Mouse (Mus musculus): ENCODE measurements around the gene Alpk3. TPM values are rescaled to one million over a fixed set of nuclear protein-coding genes. Genes with fewer than 3 reads are reported as not detected.
A peak's percentile ranks its signal among the peaks of the same experiment; 100 is the strongest.
"Not testable (repeated sequence)": the region's sequence is repeated elsewhere in the genome, so short reads cannot be mapped to it uniquely, and the experiment has no call there.

Alpk3 gene
- polyA plus RNA-seq, 1 experiment from 2014 or later, result 0.11 TPM

DNA sequence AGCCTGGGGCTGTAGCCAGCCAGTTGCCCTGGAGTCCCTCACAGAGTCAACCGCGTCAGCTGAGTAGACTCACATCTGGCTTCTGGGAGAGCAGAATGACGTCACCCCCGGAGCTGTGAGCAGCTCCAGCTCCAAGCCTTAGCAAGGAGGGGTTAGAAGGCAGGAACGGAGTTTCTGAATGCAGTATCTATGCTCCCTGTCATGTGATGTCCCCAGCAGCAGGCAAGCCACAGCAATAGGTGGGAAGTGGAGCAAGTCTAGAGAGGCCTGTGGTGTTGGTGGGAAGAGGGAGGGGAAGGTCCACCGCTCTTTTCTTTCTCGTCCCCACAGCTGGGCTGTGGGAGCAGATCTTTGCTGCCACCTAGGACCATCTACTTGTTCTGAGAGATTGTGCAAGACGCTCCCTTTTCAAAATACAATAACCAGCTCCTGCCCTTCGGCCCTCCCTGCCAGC lies 77.2 kb downstream of the Alpk3 start:
- no peak overlapping the region; the same call in 1 of the 2 replicates for H3K9ac ChIP-seq
- peaks cover 6% of the 10 kb centered on the region; the same call in 1 of the 2 replicates for H3K4me1 ChIP-seq
- peaks cover 3% of the 10 kb centered on the region; the same call in 1 of the 2 replicates for H3K27me3 ChIP-seq (replicated peaks)
- peak overlapping the region; percentile 39 for H3K4me2 ChIP-seq
- H3K36me3 ChIP-seq, result no peaks in the 10 kb centered on the region
- no peaks in the 10 kb centered on the region for H3K9me3 ChIP-seq (replicated peaks)
- H3K4me3 ChIP-seq, result no peak overlapping the region
- no peak overlapping the region for H3K27ac ChIP-seq
- WGBS (ENCODE audit: insufficient replicate concordance), result 19% methylated on average over 9 of the region's 9 CpGs
- peak; percentile 49 for ATAC-seq

DNA sequence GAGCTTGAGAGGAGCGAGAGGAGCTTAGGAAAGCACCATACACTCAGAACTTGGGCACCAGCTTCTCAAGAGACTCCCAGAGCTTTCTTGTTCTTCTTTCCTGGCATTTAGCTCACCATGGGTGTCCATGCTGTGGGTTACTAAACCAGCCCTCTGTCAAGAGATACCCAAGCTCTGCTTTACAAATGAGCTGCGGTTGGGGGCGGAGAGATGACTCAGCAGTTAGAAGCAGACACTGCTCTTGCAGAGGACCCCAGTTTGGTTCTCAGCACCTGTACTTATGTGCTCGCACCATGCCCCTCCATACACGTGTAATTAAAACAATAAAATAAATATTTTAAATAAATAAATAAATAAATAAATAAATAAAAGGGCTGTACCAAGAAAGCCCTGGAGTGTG lies 79.9 kb downstream of the Alpk3 start:
- ATAC-seq, result no peak
- WGBS (ENCODE audit: insufficient replicate concordance), result 67% methylated on average over 5 of the region's 5 CpGs
- peaks cover 6% of the 10 kb centered on the region; the same call in 1 of the 2 replicates for H3K4me1 ChIP-seq

DNA sequence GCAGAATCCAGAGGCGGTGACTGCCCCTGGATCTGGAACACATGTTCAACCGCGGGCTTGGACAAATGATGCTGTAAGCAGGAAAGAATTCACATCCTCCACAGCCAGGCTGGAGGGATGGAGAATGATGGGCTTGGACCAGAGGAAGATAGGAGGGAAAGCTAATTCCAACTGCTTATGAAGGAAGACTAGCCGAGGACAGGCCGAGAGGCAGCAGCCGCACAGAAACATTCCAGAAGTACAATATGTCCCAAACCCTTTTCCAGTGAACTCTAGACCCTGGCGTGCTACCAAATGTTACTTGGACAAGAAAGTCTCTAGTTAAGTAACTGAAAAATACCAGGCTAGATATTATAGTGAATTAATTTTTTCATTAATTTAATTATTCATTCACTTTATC lies 81.7 kb downstream of the Alpk3 start:
- H3K9me3 ChIP-seq (replicated peaks), result no peaks in the 10 kb centered on the region
- no peak for ATAC-seq
- H3K9ac ChIP-seq, result no peak overlapping the region
- H3K4me1 ChIP-seq, result peaks cover 6% of the 10 kb centered on the region; the same call in 1 of the 2 replicates
- peaks cover 8% of the 10 kb centered on the region; the same call in 1 of the 2 replicates for H3K27me3 ChIP-seq (replicated peaks)
- WGBS (ENCODE audit: insufficient replicate concordance), result 79% methylated on average over 7 of the region's 7 CpGs
- H3K27ac ChIP-seq, result no peak overlapping the region
- no peak overlapping the region for H3K4me3 ChIP-seq
- H3K36me3 ChIP-seq, result no peaks in the 10 kb centered on the region
- no peak overlapping the region for H3K4me2 ChIP-seq

More for the DNA sequence above, 79.9 kb downstream of the Alpk3 start:
- H3K9ac ChIP-seq, result no peak overlapping the region
- H3K27me3 ChIP-seq (replicated peaks), result peaks cover 8% of the 10 kb centered on the region; the same call in 1 of the 2 replicates
- no peak overlapping the region for H3K27ac ChIP-seq
- H3K36me3 ChIP-seq, result no peaks in the 10 kb centered on the region
- no peaks in the 10 kb centered on the region for H3K9me3 ChIP-seq (replicated peaks)
- no peak overlapping the region for H3K4me3 ChIP-seq
- H3K4me2 ChIP-seq, result no peak overlapping the region

DNA sequence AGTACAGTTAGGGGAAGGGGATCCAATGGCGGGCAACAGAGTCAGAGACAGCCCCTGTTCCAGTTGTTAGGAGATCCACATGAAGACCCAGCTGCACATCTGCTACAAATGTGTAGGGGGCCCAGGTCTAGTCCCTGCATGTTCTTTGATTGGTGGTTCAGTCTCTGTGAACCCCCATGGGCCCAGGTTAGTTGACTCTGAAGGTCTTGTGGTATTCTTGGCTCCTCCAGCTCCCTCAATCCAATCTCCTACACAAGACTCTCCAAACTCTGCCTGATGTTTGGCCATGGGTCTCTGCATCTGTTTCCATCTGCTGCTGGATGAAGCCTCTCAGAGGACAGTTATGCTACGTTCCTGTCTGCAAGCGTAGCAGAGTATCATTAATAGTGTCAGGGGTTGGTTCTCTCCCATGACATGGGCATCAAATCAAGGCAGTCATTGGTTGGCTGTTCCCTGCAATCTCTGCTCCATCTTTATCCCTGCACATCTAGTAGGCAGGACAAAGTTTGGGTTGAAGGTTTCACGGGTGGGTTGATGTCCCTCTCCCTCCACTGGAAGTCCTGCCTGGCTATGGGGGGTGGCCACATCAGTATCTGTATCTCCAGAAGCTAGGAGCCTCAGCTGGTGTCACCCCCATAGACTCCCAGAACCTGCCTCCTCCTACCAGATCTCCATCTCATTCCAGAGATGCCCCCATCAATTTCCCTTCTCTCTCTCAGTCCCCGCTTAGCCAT lies 82.4 kb downstream of the Alpk3 start:
- H3K4me3 ChIP-seq, result no peak overlapping the region
- ATAC-seq, result no peak
- peaks cover 8% of the 10 kb centered on the region; the same call in 1 of the 2 replicates for H3K27me3 ChIP-seq (replicated peaks)
- WGBS (ENCODE audit: insufficient replicate concordance), result 65% methylated on average over 5 of the region's 5 CpGs
- no peaks in the 10 kb centered on the region for H3K4me1 ChIP-seq
- H3K4me2 ChIP-seq, result no peak overlapping the region
- H3K36me3 ChIP-seq, result no peaks in the 10 kb centered on the region
- no peaks in the 10 kb centered on the region for H3K9me3 ChIP-seq (replicated peaks)
- H3K9ac ChIP-seq, result no peak overlapping the region
- H3K27ac ChIP-seq, result no peak overlapping the region

DNA sequence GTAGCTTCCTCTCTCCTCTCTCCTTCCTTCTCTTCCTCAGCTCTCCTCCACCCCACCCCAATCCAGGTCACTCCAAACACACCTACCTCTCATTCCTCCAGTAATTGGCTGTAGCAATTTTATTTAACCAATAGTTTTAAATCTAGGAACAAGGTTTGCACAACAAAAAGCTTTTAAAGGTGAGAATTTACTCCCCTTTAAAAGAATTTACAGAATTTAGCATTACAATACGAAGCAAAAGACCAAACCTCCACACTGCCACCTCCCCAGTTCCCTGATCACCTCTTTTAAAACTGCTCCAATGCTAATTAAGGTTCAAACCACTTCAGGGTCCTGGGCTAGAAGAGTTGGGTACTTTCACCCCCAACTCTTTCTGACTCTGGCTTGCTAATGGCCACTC lies 84.1 kb downstream of the Alpk3 start:
- no peak overlapping the region for H3K9ac ChIP-seq
- no peaks in the 10 kb centered on the region for H3K9me3 ChIP-seq (replicated peaks)
- H3K27me3 ChIP-seq (replicated peaks), result peaks cover 8% of the 10 kb centered on the region; the same call in 1 of the 2 replicates
- no peak overlapping the region for H3K27ac ChIP-seq
- no peak overlapping the region for H3K4me3 ChIP-seq
- ATAC-seq, result no peak
- WGBS (ENCODE audit: insufficient replicate concordance), result 60% methylated on average over 1 of the region's 1 CpGs
- no peaks in the 10 kb centered on the region for H3K4me1 ChIP-seq
- H3K36me3 ChIP-seq, result no peaks in the 10 kb centered on the region
- H3K4me2 ChIP-seq, result no peak overlapping the region

DNA sequence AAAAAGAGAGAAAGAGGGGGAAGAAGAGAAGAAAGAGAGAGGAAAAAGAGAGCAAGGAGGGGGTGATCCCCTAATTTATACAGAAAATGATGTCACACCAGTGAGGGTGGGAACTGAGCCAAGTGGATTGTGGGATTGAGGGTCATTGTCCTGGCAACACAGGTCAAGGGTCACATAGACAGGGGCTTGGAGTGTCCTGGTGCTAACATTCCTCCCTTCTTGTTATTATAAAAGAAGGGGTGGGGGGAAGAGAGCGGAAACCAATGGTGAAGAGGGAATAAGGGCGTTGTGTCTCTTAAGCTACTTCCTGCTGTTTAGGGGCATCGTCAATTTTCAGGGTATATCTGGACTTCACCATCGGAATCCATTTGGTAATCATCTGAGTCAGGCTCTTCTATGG lies 85.7 kb downstream of the Alpk3 start:
- H3K27ac ChIP-seq; ATAC-seq; H3K27me3 ChIP-seq (replicated peaks); H3K4me2 ChIP-seq; H3K4me3 ChIP-seq; H3K9me3 ChIP-seq (replicated peaks); H3K4me1 ChIP-seq; H3K36me3 ChIP-seq; H3K9ac ChIP-seq: not testable (repeated sequence)
- WGBS (ENCODE audit: insufficient replicate concordance), result 63% methylated on average over 4 of the region's 4 CpGs

DNA sequence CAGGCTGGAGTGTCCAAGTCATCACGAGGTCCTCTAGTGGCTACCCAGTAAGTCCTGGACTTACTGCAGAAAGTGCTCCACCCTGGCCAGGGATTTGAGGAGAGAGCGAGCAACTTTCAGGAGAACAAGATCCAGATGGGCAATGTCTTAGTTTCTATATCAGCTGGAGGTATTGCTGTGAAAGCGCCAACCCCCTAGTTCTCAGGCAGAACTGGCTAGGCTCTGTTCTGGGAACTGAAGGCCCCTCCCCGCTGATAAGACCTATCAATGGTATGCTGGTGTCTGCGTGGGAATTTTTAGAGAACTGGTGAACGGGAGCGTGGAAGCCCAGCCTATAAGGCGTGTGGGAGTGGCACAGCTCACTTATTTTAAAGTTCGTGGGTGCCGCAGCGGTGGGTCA lies 92.4 kb downstream of the Alpk3 start:
- no peaks in the 10 kb centered on the region for H3K36me3 ChIP-seq
- 40% methylated on average over 11 of the region's 11 CpGs for WGBS (ENCODE audit: insufficient replicate concordance)
- ATAC-seq, result peak; percentile 79
- no peaks in the 10 kb centered on the region; the same call in 1 of the 2 replicates for H3K27me3 ChIP-seq (replicated peaks)
- H3K9me3 ChIP-seq (replicated peaks), result peaks cover 5% of the 10 kb centered on the region; the same call in 1 of the 2 replicates
- H3K9ac ChIP-seq, result no peak overlapping the region
- H3K4me1 ChIP-seq, result peaks cover 12% of the 10 kb centered on the region
- H3K4me2 ChIP-seq, result peak overlapping the region; percentile 47
- H3K27ac ChIP-seq, result no peak overlapping the region
- H3K4me3 ChIP-seq, result no peak overlapping the region

DNA sequence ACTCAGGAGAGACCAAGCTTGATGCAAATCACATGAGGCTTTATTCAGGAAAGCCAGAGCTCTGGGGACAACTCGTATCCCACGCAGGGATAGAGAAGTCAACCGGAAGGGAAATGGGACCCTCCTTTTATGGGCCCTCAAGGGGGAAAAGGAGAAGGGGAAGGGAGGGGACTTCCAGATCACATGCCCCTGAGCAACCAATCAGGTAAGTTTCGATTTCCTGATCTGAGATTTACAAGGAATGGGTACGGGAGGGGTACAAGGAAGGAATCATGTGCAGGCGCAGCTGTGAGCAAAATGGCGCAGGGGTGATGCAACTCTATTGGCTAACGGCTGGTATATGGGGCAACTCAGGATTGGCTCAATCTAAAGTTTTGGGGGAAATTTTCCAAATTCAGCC lies 93.8 kb downstream of the Alpk3 start:
- no peaks in the 10 kb centered on the region for H3K36me3 ChIP-seq
- H3K4me1 ChIP-seq, result peaks cover 12% of the 10 kb centered on the region
- no peak overlapping the region for H3K27ac ChIP-seq
- 84% methylated on average over 8 of the region's 8 CpGs for WGBS (ENCODE audit: insufficient replicate concordance)
- no peaks in the 10 kb centered on the region for H3K27me3 ChIP-seq (replicated peaks)
- peaks cover 5% of the 10 kb centered on the region; the same call in 1 of the 2 replicates for H3K9me3 ChIP-seq (replicated peaks)
- H3K9ac ChIP-seq, result no peak overlapping the region
- no peak for ATAC-seq
- H3K4me3 ChIP-seq, result no peak overlapping the region
- no peak overlapping the region for H3K4me2 ChIP-seq

DNA sequence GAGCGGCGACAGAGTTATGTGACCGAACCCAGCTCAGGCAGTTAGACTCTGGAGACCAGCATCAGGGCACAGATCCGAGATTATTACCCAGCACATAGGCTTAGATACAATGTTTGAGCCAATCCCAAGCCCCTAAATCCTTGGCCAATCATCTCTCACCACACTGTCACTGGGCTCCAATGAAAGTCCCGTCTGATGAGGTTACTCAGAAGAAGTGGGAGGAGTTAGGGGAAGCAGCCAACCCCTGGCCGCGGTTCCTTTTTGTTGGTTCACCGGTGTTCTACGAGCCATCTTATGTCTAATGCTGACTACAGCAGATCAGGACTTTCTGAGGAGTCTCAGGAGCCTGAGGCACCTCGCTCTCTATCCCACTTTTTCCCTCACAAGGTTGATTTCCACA lies 94.9 kb downstream of the Alpk3 start:
- H3K9me3 ChIP-seq (replicated peaks), result peaks cover 5% of the 10 kb centered on the region; the same call in 1 of the 2 replicates
- no peaks in the 10 kb centered on the region for H3K36me3 ChIP-seq
- H3K4me2 ChIP-seq, result no peak overlapping the region
- H3K4me1 ChIP-seq, result peaks cover 12% of the 10 kb centered on the region
- H3K27me3 ChIP-seq (replicated peaks), result 0 out of 2 replicates have a peak, but pooled peaks cover 5% of the 10 kb centered on the region
- no peak overlapping the region for H3K4me3 ChIP-seq
- H3K9ac ChIP-seq, result no peak overlapping the region
- ATAC-seq, result no peak
- WGBS (ENCODE audit: insufficient replicate concordance), result 85% methylated on average over 10 of the region's 10 CpGs
- no peak overlapping the region for H3K27ac ChIP-seq

DNA sequence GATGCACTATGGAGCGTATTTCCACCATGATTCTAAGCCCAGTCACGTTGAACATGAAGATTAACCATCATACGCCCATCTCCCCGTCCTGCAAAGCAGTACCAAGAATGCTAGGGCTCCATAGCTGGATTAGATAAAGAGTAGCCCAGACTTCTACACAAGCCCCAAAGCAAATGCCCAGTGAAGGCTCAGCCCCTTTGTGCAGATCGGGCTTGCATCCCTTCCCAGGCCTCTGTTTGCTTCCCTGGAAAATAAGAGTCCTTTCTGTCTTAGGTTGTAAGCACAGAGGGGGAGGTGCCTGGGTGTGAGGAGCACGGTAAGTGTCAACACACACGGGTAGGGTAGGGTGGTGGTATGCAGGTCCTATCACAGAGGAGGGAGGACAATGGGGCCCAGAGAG lies 95.4 kb downstream of the Alpk3 start:
- Histone ChIP-seq H3K9me3 (replicated peaks) (peaks cover 5% of the 10 kb centered on the region; the same call in 1 of the 2 replicates), H3K4me1 (peaks cover 12% of the 10 kb centered on the region), H3K27ac (no peak overlapping the region), H3K36me3 (no peaks in the 10 kb centered on the region), H3K27me3 (replicated peaks) (0 out of 2 replicates have a peak, but pooled peaks cover 8% of the 10 kb centered on the region), H3K4me3 (no peak overlapping the region), H3K9ac (no peak overlapping the region), H3K4me2 (no peak overlapping the region)
- ATAC-seq, result no peak
- 64% methylated on average over 7 of the region's 7 CpGs for WGBS (ENCODE audit: insufficient replicate concordance)

DNA sequence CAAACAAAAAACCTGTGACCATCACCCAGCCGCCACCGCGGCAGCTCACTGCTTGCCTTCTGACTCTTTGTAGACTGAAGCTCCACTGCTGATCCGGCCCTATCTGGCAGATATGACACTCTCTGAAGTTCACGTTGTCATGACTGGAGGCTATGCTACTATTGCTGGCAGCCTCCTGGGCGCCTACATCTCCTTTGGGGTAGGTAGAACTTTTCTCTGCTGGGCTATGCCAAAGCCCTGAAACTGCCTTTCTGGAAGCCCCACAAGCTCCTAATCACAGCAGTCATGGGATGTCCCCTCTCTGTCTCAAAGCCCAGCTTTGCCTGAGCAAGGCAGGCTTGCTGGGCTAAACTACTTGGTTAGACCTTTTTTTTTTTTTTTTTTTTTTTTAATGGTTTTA lies 95.9 kb downstream of the Alpk3 start:
- Histone ChIP-seq H3K9ac (no peak overlapping the region), H3K4me2 (no peak overlapping the region), H3K27ac (no peak overlapping the region), H3K9me3 (replicated peaks) (peaks cover 5% of the 10 kb centered on the region; the same call in 1 of the 2 replicates), H3K4me1 (peaks cover 12% of the 10 kb centered on the region), H3K36me3 (no peaks in the 10 kb centered on the region), H3K4me3 (no peak overlapping the region), H3K27me3 (replicated peaks) (0 out of 2 replicates have a peak, but pooled peaks cover 8% of the 10 kb centered on the region)
- ATAC-seq, result no peak
- 71% methylated on average over 6 of the region's 6 CpGs for WGBS (ENCODE audit: insufficient replicate concordance)

DNA sequence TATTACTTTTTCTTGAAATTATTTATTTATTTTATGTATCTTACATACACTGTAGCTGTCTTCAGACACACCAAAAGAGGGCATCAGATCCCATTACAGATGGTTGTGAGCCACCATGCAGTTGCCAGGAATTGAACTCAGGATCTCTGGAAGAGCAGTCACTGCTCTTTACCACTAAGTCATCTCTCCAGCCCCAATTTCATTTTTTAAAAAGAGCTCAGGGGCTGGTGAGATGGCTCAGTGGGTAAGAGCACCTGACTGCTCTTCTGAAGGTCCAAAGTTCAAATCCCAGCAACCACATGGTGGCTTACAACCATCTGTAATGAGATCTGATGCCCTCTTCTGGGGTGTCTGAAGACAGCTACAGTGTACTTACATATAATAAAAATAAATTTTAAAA lies 96.8 kb downstream of the Alpk3 start:
- H3K9me3 ChIP-seq (replicated peaks); H3K4me3 ChIP-seq; H3K27ac ChIP-seq; H3K4me2 ChIP-seq; H3K9ac ChIP-seq; H3K36me3 ChIP-seq; ATAC-seq; H3K27me3 ChIP-seq (replicated peaks): not testable (repeated sequence)
- H3K4me1 ChIP-seq, result peaks cover 16% of the 10 kb centered on the region

Data from liver, embryonic 12.5 days (tissue).